Mouse (Mus musculus): ENCODE data around the gene Syt12. TPM values are rescaled to one million over a fixed set of nuclear protein-coding genes. Genes with fewer than 3 reads are reported as not detected.

Gene Syt12
- polyA plus RNA-seq, 1 experiment from 2014 or later: 1.9 TPM

GRCm38 (mm10) chr19:4419711-4420110, 57.5 kb downstream of the Syt12 start:
- ATAC-seq (ENCODE audit: low FRiP score, low read depth): no peak
- H3K4me1 ChIP-seq: no peaks in the 10 kb centered on the region
- H3K9me3 ChIP-seq: no peaks in the 10 kb centered on the region
- H3K27ac ChIP-seq (replicated peaks): no peak overlapping the region
- H3K4me2 ChIP-seq (replicated peaks): no peak overlapping the region
- no peaks in the 10 kb centered on the region for H3K27me3 ChIP-seq
- 95% methylated on average over 5 of the region's 5 CpGs for WGBS
- no peaks in the 10 kb centered on the region for H3K36me3 ChIP-seq
- H3K4me3 ChIP-seq: no peak overlapping the region
- H3K9ac ChIP-seq (replicated peaks): no peak overlapping the region

DNA sequence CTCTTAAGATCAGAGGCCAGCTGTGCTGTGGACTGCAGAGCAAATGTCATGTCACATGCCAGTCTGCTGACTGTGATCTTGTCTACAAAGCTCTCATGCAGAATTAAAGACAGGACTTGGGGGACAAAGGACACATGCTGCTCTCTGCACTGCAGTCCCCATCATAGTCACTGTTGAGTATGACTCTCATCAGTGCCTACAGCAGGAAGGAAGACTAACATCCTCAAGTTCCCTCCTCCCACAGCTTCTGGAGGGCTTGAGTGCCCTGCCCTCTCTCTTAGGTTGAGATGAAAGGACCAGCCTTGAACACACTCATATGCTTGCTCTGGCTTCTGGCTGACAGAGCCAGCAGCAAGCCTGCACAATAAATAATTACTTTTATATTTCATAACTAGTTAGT, 59.5 kb downstream of the Syt12 start:
- H3K27ac ChIP-seq (replicated peaks): no peak overlapping the region
- no peaks in the 10 kb centered on the region for H3K27me3 ChIP-seq
- no peaks in the 10 kb centered on the region for H3K9me3 ChIP-seq
- H3K9ac ChIP-seq (replicated peaks): no peak overlapping the region
- H3K4me3 ChIP-seq: no peak overlapping the region
- no peaks in the 10 kb centered on the region for H3K36me3 ChIP-seq
- ATAC-seq (ENCODE audit: low FRiP score, low read depth): no peak
- H3K4me2 ChIP-seq (replicated peaks): no peak overlapping the region
- H3K4me1 ChIP-seq: no peaks in the 10 kb centered on the region

DNA sequence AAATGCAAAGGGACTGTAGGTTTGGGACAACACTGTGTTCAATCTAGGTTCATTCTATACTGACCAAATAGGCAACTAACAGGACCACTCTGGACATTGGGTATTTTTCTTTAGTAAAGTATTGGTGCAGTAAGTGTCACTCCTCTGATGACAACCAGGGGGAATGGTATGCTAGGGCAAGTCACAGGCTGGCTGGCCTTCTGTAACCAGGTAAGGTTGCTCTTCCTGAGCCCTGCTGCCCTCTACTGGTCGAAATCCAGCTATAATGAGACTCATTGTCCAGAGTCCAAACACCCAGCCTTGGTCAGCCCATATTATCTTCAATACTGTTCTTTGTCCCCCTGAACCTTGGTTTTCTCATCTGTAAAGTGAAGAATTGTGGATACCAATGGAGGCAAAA, 60.1 kb downstream of the Syt12 start:
- no peaks in the 10 kb centered on the region for H3K4me1 ChIP-seq
- H3K36me3 ChIP-seq: no peaks in the 10 kb centered on the region
- ATAC-seq (ENCODE audit: low FRiP score, low read depth): no peak
- H3K27ac ChIP-seq (replicated peaks): no peak overlapping the region
- H3K9ac ChIP-seq (replicated peaks): no peak overlapping the region
- no peaks in the 10 kb centered on the region for H3K9me3 ChIP-seq
- H3K4me3 ChIP-seq: no peak overlapping the region
- no peak overlapping the region for H3K4me2 ChIP-seq (replicated peaks)
- H3K27me3 ChIP-seq: no peaks in the 10 kb centered on the region
- whole genome bisulfite sequencing: 0% methylated on average over 1 of the region's 1 CpGs

DNA sequence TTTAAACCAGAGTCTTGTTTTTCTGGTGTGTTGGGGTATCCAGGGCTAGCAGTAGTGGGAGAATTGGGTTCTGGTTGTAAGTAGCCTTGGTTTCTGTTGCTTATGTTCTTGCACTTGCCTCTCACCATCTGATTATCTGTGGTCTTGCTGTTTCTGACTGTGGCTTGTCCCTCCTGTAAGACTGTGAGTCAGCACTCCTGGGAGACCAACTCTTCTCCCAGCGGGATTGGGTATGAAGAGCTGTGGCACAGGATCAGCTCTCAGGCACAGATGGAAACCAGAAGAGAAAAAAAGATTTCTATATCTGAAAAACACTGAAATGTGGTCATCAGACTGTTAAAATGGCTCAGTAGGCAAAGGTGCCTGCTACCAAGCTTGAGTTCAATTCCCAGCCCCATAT, 62.6 kb downstream of the Syt12 start:
- no peak for ATAC-seq (ENCODE audit: low FRiP score, low read depth)
- H3K4me2 ChIP-seq (replicated peaks): no peak overlapping the region
- no peaks in the 10 kb centered on the region for H3K36me3 ChIP-seq
- WGBS: 83% methylated on average over 1 of the region's 1 CpGs
- H3K9ac ChIP-seq (replicated peaks): no peak overlapping the region
- no peak overlapping the region for H3K4me3 ChIP-seq
- H3K9me3 ChIP-seq: no peaks in the 10 kb centered on the region
- H3K27me3 ChIP-seq: no peaks in the 10 kb centered on the region
- H3K27ac ChIP-seq (replicated peaks): no peak overlapping the region
- no peaks in the 10 kb centered on the region for H3K4me1 ChIP-seq

DNA sequence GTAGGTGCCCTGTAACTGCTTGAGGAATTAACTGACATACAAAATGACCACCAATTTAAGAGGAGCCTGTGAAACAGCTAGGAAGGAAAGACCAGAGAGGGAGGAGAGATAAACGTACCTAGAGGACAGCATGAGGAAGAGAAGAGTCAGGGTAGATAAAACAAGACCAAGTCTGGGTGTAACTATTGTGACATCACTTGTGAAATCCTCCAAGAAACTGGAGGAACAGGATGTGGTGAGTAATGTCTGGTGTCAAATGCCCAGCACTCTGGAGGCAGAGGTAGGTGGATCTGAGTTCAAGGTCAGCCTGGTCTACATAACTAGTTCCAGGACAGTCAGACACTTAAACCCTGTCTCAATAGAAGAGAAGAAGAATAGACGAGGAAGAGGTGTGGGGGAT, 68.2 kb downstream of the Syt12 start:
- ATAC-seq (ENCODE audit: low FRiP score, low read depth): no peak
- Histone ChIP-seq H3K4me2 (replicated peaks) (no peak overlapping the region), H3K36me3 (no peaks in the 10 kb centered on the region), H3K27ac (replicated peaks) (no peak overlapping the region), H3K9ac (replicated peaks) (no peak overlapping the region), H3K4me1 (no peaks in the 10 kb centered on the region), H3K4me3 (no peak overlapping the region), H3K27me3 (no peaks in the 10 kb centered on the region), H3K9me3 (no peaks in the 10 kb centered on the region)
- WGBS: 70% methylated on average over 2 of the region's 2 CpGs

GRCm38 (mm10) chr19:4404840-4405239, 72.4 kb downstream of the Syt12 start:
- no peak for ATAC-seq (ENCODE audit: low FRiP score, low read depth)
- Histone ChIP-seq H3K36me3 (no peaks in the 10 kb centered on the region), H3K4me2 (replicated peaks) (no peak overlapping the region), H3K27me3 (no peaks in the 10 kb centered on the region), H3K4me3 (no peak overlapping the region), H3K9me3 (no peaks in the 10 kb centered on the region), H3K27ac (replicated peaks) (no peak overlapping the region), H3K9ac (replicated peaks) (no peak overlapping the region), H3K4me1 (no peaks in the 10 kb centered on the region)
- 93% methylated on average over 2 of the region's 2 CpGs for WGBS

DNA sequence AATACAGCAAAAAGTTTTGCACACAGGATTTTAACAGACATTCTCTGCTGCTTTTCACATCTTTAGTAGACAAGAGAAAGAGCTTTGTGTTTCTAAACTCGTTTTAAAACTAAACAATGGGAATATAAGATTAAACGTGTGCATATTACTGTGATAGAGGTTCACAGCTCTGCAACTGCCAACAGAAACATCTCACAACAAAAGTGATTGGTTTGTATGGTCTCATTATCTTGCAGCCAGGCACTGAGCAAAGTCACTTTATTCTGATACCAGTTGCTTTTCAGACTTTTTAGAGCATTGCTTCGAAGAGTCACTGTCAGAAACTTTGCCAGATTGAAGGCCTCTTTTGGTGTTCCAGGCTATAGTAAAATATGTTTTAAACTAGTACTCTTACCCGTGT, 78.3 kb downstream of the Syt12 start:
- no peak overlapping the region for H3K4me3 ChIP-seq
- no peak overlapping the region for H3K27ac ChIP-seq (replicated peaks)
- no peak overlapping the region for H3K9ac ChIP-seq (replicated peaks)
- peaks cover 18% of the 10 kb centered on the region for H3K4me1 ChIP-seq
- no peak overlapping the region for H3K4me2 ChIP-seq (replicated peaks)
- H3K9me3 ChIP-seq: no peaks in the 10 kb centered on the region
- no peak for ATAC-seq (ENCODE audit: low FRiP score, low read depth)
- 0 out of 2 replicates have a peak, but pooled peaks cover 7% of the 10 kb centered on the region for H3K27me3 ChIP-seq
- 75% methylated on average over 4 of the region's 4 CpGs for WGBS
- H3K36me3 ChIP-seq: no peaks in the 10 kb centered on the region

DNA sequence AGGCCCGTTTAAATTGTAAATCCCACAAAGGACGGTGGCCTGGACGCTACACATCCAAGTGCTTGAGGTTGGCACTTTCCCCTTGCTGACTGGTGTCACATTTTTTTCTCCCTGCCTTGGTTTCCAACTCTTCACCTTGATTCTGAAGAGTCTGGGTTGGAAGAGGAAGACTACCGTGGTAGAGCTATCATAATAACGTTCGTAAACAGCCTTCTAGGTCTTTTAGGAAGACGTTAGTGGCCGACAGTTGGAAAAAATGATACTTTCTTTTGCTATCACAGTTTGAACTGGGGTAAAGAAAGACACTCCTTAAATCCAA, 78.7 kb downstream of the Syt12 start:
- Histone ChIP-seq H3K4me1 (peaks cover 20% of the 10 kb centered on the region), H3K9ac (replicated peaks) (peak overlapping the region; percentile 100), H3K9me3 (no peaks in the 10 kb centered on the region), H3K27ac (replicated peaks) (peak overlapping the region; percentile 97), H3K4me2 (replicated peaks) (peak overlapping the region; percentile 77), H3K27me3 (0 out of 2 replicates have a peak, but pooled peaks cover 7% of the 10 kb centered on the region), H3K36me3 (no peaks in the 10 kb centered on the region), H3K4me3 (peak overlapping the region; percentile 99)
- ATAC-seq (ENCODE audit: low FRiP score, low read depth): no peak
- WGBS: 22% methylated on average over 8 of the region's 8 CpGs

GRCm38 (mm10) chr19:4397798-4398629, 79.2 kb downstream of the Syt12 start, which contains the start of gene Kdm2a:
Kdm2a (minus strand) TSS chr19:4398285.
- Histone ChIP-seq H3K4me3 (peak within 1 kb of the TSS; percentile 99), H3K9ac (replicated peaks) (peak within 1 kb of the TSS; percentile 100), H3K27ac (replicated peaks) (peak within 1 kb of the TSS; percentile 97), H3K4me2 (replicated peaks) (peak within 1 kb of the TSS; percentile 77), H3K9me3 (no peaks in the 10 kb centered on the region), H3K4me1 (peaks cover 24% of the 10 kb centered on the region), H3K36me3 (peaks cover 2% of the 10 kb centered on the region; the same call in 1 of the 2 replicates), H3K27me3 (0 out of 2 replicates have a peak, but pooled peaks cover 7% of the 10 kb centered on the region)
- WGBS: 1% methylated on average over 79 of the region's 82 CpGs
- peak; percentile 42 for ATAC-seq (ENCODE audit: low FRiP score, low read depth)

GRCm38 (mm10) chr19:4396998-4397797, 80.0 kb downstream of the Syt12 start:
- ATAC-seq (ENCODE audit: low FRiP score, low read depth): peak; percentile 90
- peak overlapping the region; percentile 93 for H3K4me2 ChIP-seq (replicated peaks)
- H3K9me3 ChIP-seq: no peaks in the 10 kb centered on the region
- H3K9ac ChIP-seq (replicated peaks): peak overlapping the region; percentile 100
- H3K27me3 ChIP-seq: 0 out of 2 replicates have a peak, but pooled peaks cover 7% of the 10 kb centered on the region
- WGBS: under 1% methylated on average over 27 of the region's 90 CpGs
- H3K36me3 ChIP-seq: peaks cover 2% of the 10 kb centered on the region; the same call in 1 of the 2 replicates
- H3K4me3 ChIP-seq: peak overlapping the region; percentile 99
- peaks cover 28% of the 10 kb centered on the region for H3K4me1 ChIP-seq
- H3K27ac ChIP-seq (replicated peaks): peak overlapping the region; percentile 97

- peaks cover 8% of the 10 kb centered on the region; the same call in 1 of the 2 replicates for H3K36me3 ChIP-seq
- under 1% methylated on average over 77 of the region's 80 CpGs for WGBS
- H3K9me3 ChIP-seq: no peaks in the 10 kb centered on the region
- H3K4me3 ChIP-seq: peak overlapping the region; percentile 99
- ATAC-seq (ENCODE audit: low FRiP score, low read depth): peak; percentile 59
- H3K4me2 ChIP-seq (replicated peaks): peak overlapping the region; percentile 93
- H3K4me1 ChIP-seq: peaks cover 28% of the 10 kb centered on the region
- H3K27me3 ChIP-seq: 0 out of 2 replicates have a peak, but pooled peaks cover 7% of the 10 kb centered on the region
- H3K9ac ChIP-seq (replicated peaks): peak overlapping the region; percentile 100
- peak overlapping the region; percentile 97 for H3K27ac ChIP-seq (replicated peaks)
Measured at GRCm38 (mm10) chr19:4396081-4396997, 80.9 kb downstream of the Syt12 start.
